Mouse (Mus musculus): ENCODE data around the gene Rerg.

Gene Rerg

DNA sequence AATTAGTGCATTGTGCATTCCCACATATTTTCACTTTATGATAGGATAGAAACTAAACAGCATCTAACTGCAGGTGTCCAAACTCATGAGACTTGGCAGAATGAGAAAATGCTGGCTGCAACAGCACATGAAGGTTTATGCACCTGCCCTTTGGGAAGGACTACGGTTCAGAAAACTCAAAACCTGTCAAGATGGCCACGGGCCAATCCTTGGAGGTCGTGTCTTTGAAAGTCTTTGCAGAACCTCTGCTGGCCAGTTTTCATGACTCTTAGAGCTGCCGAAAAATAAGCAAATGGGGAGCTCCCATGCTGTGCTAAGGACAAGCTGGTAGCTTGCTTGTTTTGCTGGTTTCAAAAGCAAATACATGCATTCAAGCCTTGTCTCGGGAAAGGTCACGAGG, 156.0 kb downstream of the Rerg start:
- DNase-seq (ENCODE audit: low read depth, low spot score), result no peak

DNA sequence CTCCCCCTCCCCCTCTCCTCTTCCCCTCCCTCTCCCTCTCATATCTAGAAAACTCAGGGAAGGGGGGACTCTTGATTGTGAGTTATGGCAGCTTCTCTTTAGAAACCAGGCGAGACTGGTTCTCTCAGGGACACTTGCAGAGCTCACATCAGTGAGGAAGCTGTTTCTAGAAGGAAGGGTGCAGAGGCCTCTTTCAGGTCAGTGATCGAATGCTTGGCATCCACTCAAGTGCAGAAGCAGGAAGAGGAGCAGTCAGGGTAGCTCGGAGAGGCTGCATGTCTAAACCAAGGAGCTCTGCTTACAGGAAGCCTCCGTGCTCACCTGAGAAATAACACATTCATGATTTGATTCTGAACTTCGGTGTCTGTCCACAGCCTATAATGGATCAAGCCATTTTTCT, 159.1 kb downstream of the Rerg start:
- no peak for DNase-seq (ENCODE audit: low read depth, low spot score)

Data from mesoderm, embryonic 11.5 days (tissue).